Mouse (Mus musculus) megakaryocyte-erythroid progenitor cell, adult 5-6 weeks (primary cell): ENCODE results near the gene Naaa. TPM values are rescaled to one million over a fixed set of nuclear protein-coding genes. Genes with fewer than 3 reads are reported as not detected.
A peak's percentile ranks its signal among the peaks of the same experiment; 100 is the strongest.

Source experiments
- ATAC-seq: replicated peaks from 2 replicates; pipeline ENCODE4 v1.8.0; 2016; ENCODE audit warnings: mild to moderate bottlenecking, inconsistent platforms; ENCODE audit not compliant: severe bottlenecking, poor library complexity, low FRiP score, low TSS enrichment
- total RNA-seq, 2 experiments: library from RNA; stranded (forward) in 1 of 2; stranded (reverse) in 1 of 2; fragments of 200-1000, 215-1000 nt in 1 of 2; fragments of >200 nt in 1 of 2; fragmentation: Nextera tagmentation in 1 of 2; gene quantifications; 2 replicates each; pipeline ENCODE4 v1.2.3; 2014 to 2017

Naaa gene
- total RNA-seq (2014; fragmentation: Nextera tagmentation) = 1.1 and 2.9 TPM in 2 replicates
- total RNA-seq (2017) = 2.1 and 5.6 TPM in 2 replicates

- ATAC-seq = peak; percentile 93
Measured at GRCm38 (mm10) chr5:92277437-92278394, at the start of gene Naaa. Naaa (minus strand) TSS chr5:92278170.

GRCm38 (mm10) chr5:92327367-92327766 lies 49.4 kb upstream of the Naaa start:
- no peak; the same call in 1 of the 2 replicates for ATAC-seq

GRCm38 (mm10) chr5:92323264-92323663 lies 45.3 kb upstream of the Naaa start:
- ATAC-seq = peak; percentile 60

- no peak for ATAC-seq
Measured at GRCm38 (mm10) chr5:92322612-92323011, 44.6 kb upstream of the Naaa start.

GRCm38 (mm10) chr5:92321631-92322400 lies 43.8 kb upstream of the Naaa start:
- ATAC-seq = no peak

- ATAC-seq = no peak
Measured at GRCm38 (mm10) chr5:92318596-92318995, 40.6 kb upstream of the Naaa start.

GRCm38 (mm10) chr5:92318119-92318518 lies 40.1 kb upstream of the Naaa start:
- ATAC-seq = no peak

GRCm38 (mm10) chr5:92313776-92314175 lies 35.8 kb upstream of the Naaa start:
- ATAC-seq = no peak

GRCm38 (mm10) chr5:92312046-92312715 lies 34.2 kb upstream of the Naaa start:
- ATAC-seq = 0 out of 2 replicates have a peak, but pooled peaks have one; percentile 38

- peak; percentile 91 for ATAC-seq
Measured at GRCm38 (mm10) chr5:92309681-92310511, 31.9 kb upstream of the Naaa start, which contains the start of gene Sdad1. Sdad1 (minus strand) TSS chr5:92310479.

GRCm38 (mm10) chr5:92304291-92304690 lies 26.3 kb upstream of the Naaa start:
- no peak for ATAC-seq

GRCm38 (mm10) chr5:92302149-92302840 lies 24.3 kb upstream of the Naaa start:
- no peak for ATAC-seq

- ATAC-seq = no peak
Measured at GRCm38 (mm10) chr5:92294525-92294924, 16.6 kb upstream of the Naaa start.

GRCm38 (mm10) chr5:92291652-92292414 lies 13.9 kb upstream of the Naaa start:
- ATAC-seq = no peak

- no peak for ATAC-seq
Measured at GRCm38 (mm10) chr5:92287840-92288239, 9.9 kb upstream of the Naaa start.

GRCm38 (mm10) chr5:92283107-92283506 lies 5.1 kb upstream of the Naaa start:
- peak; percentile 80 for ATAC-seq

GRCm38 (mm10) chr5:92282571-92282970 lies 4.6 kb upstream of the Naaa start:
- no peak for ATAC-seq
